Mouse (Mus musculus): Measurements from ENCODE around the gene Ulk4. TPM values are rescaled to one million over a fixed set of nuclear protein-coding genes. Genes with fewer than 3 reads are reported as not detected.
A peak's percentile ranks its signal among the peaks of the same experiment; 100 is the strongest.
"Not testable (repeated sequence)": the region's sequence is repeated elsewhere in the genome, so short reads cannot be mapped to it uniquely, and the experiment has no call there.

The Ulk4 gene
- polyA plus RNA-seq, 1 experiment from 2014 or later: 65.6 TPM

DNA sequence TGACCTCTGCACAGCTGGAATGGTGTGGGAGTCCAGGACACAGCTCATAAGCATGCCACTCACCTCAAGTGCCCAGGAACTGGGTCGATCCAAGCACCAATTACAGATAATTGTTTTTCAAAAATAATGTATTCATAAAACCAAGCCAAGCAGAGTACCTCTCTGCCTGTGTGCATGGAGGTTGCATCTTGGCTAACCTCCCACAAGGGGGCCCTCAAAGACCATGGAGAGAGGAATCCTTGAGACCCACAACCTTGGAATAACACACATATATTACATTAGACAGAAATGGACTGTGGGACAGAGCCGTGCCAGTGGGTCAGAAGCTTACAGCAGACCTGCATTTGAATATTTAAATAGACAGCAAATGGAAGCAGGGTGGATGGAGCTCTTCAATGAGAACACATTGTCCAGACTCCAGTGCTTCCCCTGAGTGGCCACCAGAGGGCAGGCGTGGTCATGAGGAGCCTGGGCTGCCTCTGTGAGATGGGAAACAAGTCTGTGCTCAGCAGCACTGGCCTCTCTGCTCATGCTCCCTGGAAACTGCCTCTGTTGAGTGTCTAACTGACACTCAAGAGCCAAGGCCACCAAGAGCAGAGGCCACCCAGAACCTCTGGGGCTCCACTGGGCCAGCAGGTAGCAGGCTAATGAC is 61.5 kb downstream of the Ulk4 start:
- Histone ChIP-seq H3K4me1 (replicated peaks; ENCODE audit: control insufficient read depth, insufficient read depth, low read length) (no peaks in the 10 kb centered on the region), H3K4me3 (replicated peaks; ENCODE audit: low read length) (no peak overlapping the region), H3K4me2 (replicated peaks) (no peak overlapping the region), H3K9ac (no peak overlapping the region), H3K27me3 (ENCODE audit: control insufficient read depth, insufficient read depth, low read length) (no peaks in the 10 kb centered on the region), H3K36me3 (replicated peaks; ENCODE audit: control insufficient read depth, insufficient read depth) (no peaks in the 10 kb centered on the region), H3K9me3 (ENCODE audit: control insufficient read depth, low read length) (no peaks in the 10 kb centered on the region), H3K27ac (no peak overlapping the region)
- peak; percentile 76 for DNase-seq (ENCODE audit: low spot score)
- peak; percentile 55; the same call in 1 of the 2 replicates for ATAC-seq (ENCODE audit: low FRiP score)
- 36% methylated on average over 3 of the region's 3 CpGs for WGBS

- Histone ChIP-seq H3K4me3 (replicated peaks; ENCODE audit: low read length) (no peak overlapping the region), H3K9me3 (ENCODE audit: control insufficient read depth, low read length) (peaks cover 8% of the 10 kb centered on the region; the same call in 1 of the 2 replicates), H3K9ac (no peak overlapping the region), H3K36me3 (replicated peaks; ENCODE audit: control insufficient read depth, insufficient read depth) (no peaks in the 10 kb centered on the region; the same call in 1 of the 2 replicates), H3K4me1 (replicated peaks; ENCODE audit: control insufficient read depth, insufficient read depth, low read length) (no peaks in the 10 kb centered on the region), H3K4me2 (replicated peaks) (no peak overlapping the region), H3K27ac (no peak overlapping the region), H3K27me3 (ENCODE audit: control insufficient read depth, insufficient read depth, low read length) (no peaks in the 10 kb centered on the region)
- DNase-seq (ENCODE audit: low spot score) (no peak), ATAC-seq (ENCODE audit: low FRiP score) (no peak)
- WGBS: 68% methylated on average over 3 of the region's 3 CpGs
Observed at GRCm38 (mm10) chr9:121212322-121212721, 64.7 kb downstream of the Ulk4 start.

DNA sequence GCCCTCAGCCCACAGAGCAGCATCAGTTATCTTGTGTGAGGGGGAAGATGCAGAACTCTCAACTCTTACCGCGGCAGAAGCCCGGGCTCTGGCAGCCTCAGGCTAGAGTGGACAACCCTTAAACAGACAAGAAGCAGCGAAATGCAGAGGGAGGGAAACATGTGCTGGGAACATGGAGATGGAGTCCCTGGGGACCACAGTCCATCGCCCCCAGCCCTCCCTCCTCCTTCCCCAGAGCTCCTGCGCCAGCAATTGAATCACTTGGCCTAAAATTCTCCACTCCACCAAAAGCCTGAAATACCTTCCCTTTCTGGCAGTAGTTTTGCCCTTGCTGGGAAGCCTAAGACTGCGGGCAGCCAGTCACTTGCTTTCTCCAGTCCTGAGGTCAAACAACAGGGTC is 72.0 kb downstream of the Ulk4 start:
- 55% methylated on average over 7 of the region's 7 CpGs for WGBS

DNA sequence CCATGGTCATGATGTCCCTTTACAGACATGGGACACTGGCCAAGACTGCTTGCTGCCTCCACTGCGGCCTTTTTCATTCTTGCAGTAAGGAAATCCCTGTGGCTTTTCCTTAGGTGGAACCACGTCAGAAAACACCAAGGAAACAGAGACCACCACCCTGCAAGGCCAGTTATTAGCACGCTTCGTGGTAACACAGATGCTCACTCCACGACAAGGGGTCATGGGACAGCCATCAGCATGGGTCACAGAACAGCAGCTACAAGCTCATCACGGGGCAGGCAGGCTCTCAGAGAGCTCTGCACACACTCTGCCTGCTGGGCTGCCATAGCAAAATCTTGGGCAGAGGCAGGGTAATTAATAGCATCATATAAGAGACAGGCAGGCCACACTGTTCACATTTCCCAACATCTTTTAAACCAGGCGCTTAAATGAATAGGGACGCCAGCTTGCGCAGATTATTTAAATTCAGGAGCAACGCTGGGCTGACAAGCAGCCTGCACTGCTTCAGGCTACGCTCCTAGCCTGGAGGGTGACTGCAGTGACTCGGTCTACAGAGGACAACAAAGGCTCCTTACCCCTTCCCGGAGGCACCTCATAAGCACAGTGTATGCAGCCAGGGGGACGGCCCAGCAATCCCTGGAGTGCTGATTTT is 72.7 kb downstream of the Ulk4 start:
- Histone ChIP-seq H3K27ac (0 out of 2 replicates have a peak overlapping the region, but pooled peaks have one; percentile 41), H3K27me3 (ENCODE audit: control insufficient read depth, insufficient read depth, low read length) (no peaks in the 10 kb centered on the region), H3K9ac (no peak overlapping the region), H3K4me3 (replicated peaks; ENCODE audit: low read length) (no peak overlapping the region), H3K9me3 (ENCODE audit: control insufficient read depth, low read length) (peaks cover 6% of the 10 kb centered on the region; the same call in 1 of the 2 replicates), H3K4me2 (replicated peaks) (no peak overlapping the region), H3K4me1 (replicated peaks; ENCODE audit: control insufficient read depth, insufficient read depth, low read length) (0 out of 2 replicates have a peak, but pooled peaks cover 5% of the 10 kb centered on the region), H3K36me3 (replicated peaks; ENCODE audit: control insufficient read depth, insufficient read depth) (no peaks in the 10 kb centered on the region; the same call in 1 of the 2 replicates)
- ATAC-seq (ENCODE audit: low FRiP score) (no peak), DNase-seq (ENCODE audit: low spot score) (no peak)
- WGBS: 58% methylated on average over 14 of the region's 14 CpGs

More for the DNA sequence above, 72.0 kb downstream of the Ulk4 start:
- H3K4me2 ChIP-seq (replicated peaks): no peak overlapping the region
- 0 out of 2 replicates have a peak, but pooled peaks cover 5% of the 10 kb centered on the region for H3K4me1 ChIP-seq (replicated peaks; ENCODE audit: control insufficient read depth, insufficient read depth, low read length)
- DNase-seq (ENCODE audit: low spot score): no peak
- no peak overlapping the region for H3K4me3 ChIP-seq (replicated peaks; ENCODE audit: low read length)
- no peaks in the 10 kb centered on the region; the same call in 1 of the 2 replicates for H3K36me3 ChIP-seq (replicated peaks; ENCODE audit: control insufficient read depth, insufficient read depth)
- no peak overlapping the region for H3K27ac ChIP-seq
- H3K9ac ChIP-seq: no peak overlapping the region
- H3K27me3 ChIP-seq (ENCODE audit: control insufficient read depth, insufficient read depth, low read length): no peaks in the 10 kb centered on the region
- ATAC-seq (ENCODE audit: low FRiP score): no peak
- H3K9me3 ChIP-seq (ENCODE audit: control insufficient read depth, low read length): peaks cover 8% of the 10 kb centered on the region; the same call in 1 of the 2 replicates

DNA sequence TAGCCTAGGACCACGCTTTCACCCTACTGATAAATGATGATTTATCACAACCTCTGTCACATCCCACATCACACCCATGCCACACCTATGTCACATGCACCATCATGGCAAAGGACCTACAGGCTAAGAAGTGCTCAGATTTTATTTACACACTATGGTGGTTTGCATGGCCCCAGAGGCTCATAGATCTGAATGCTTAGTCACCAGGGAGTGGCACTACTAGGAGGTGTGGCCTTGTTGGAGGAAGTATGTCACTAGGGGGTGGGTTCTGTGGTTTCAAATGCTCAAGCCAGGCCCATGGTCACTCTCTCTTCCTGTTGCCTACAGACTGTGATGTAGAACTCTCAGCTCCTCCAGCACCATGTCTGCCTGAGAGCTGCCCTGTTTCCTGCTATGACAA is 73.3 kb downstream of the Ulk4 start:
- Histone ChIP-seq H3K36me3 (replicated peaks; ENCODE audit: control insufficient read depth, insufficient read depth) (no peaks in the 10 kb centered on the region; the same call in 1 of the 2 replicates), H3K4me2 (replicated peaks) (no peak overlapping the region), H3K9ac (no peak overlapping the region), H3K27me3 (ENCODE audit: control insufficient read depth, insufficient read depth, low read length) (no peaks in the 10 kb centered on the region), H3K9me3 (ENCODE audit: control insufficient read depth, low read length) (0 out of 2 replicates have a peak, but pooled peaks cover 1% of the 10 kb centered on the region), H3K27ac (no peak overlapping the region), H3K4me1 (replicated peaks; ENCODE audit: control insufficient read depth, insufficient read depth, low read length) (0 out of 2 replicates have a peak, but pooled peaks cover 5% of the 10 kb centered on the region), H3K4me3 (replicated peaks; ENCODE audit: low read length) (no peak overlapping the region)
- DNase-seq (ENCODE audit: low spot score) (no peak), ATAC-seq (ENCODE audit: low FRiP score) (no peak)
- WGBS: 100% methylated on average over 1 of the region's 1 CpGs

- not testable (repeated sequence) for ATAC-seq (ENCODE audit: low FRiP score); DNase-seq (ENCODE audit: low spot score)
- 93% methylated on average over 5 of the region's 5 CpGs for WGBS
Observed at GRCm38 (mm10) chr9:121199146-121199685, 77.8 kb downstream of the Ulk4 start.

GRCm38 (mm10) chr9:121196473-121196872 is 80.5 kb downstream of the Ulk4 start:
- Histone ChIP-seq H3K27ac (no peak overlapping the region), H3K4me1 (replicated peaks; ENCODE audit: control insufficient read depth, insufficient read depth, low read length) (no peaks in the 10 kb centered on the region), H3K9ac (no peak overlapping the region), H3K4me3 (replicated peaks; ENCODE audit: low read length) (no peak overlapping the region), H3K4me2 (replicated peaks) (no peak overlapping the region), H3K9me3 (ENCODE audit: control insufficient read depth, low read length) (peaks cover 26% of the 10 kb centered on the region), H3K36me3 (replicated peaks; ENCODE audit: control insufficient read depth, insufficient read depth) (no peaks in the 10 kb centered on the region), H3K27me3 (ENCODE audit: control insufficient read depth, insufficient read depth, low read length) (no peaks in the 10 kb centered on the region)
- ATAC-seq (ENCODE audit: low FRiP score) (no peak), DNase-seq (ENCODE audit: low spot score) (no peak)
- WGBS: 88% methylated on average over 9 of the region's 9 CpGs

More at GRCm38 (mm10) chr9:121199146-121199685, 77.8 kb downstream of the Ulk4 start:
- H3K4me2 ChIP-seq (replicated peaks); H3K4me3 ChIP-seq (replicated peaks; ENCODE audit: low read length); H3K27me3 ChIP-seq (ENCODE audit: control insufficient read depth, insufficient read depth, low read length); H3K9ac ChIP-seq; H3K27ac ChIP-seq; H3K36me3 ChIP-seq (replicated peaks; ENCODE audit: control insufficient read depth, insufficient read depth); H3K4me1 ChIP-seq (replicated peaks; ENCODE audit: control insufficient read depth, insufficient read depth, low read length): not testable (repeated sequence)
- peaks cover 14% of the 10 kb centered on the region for H3K9me3 ChIP-seq (ENCODE audit: control insufficient read depth, low read length)

DNA sequence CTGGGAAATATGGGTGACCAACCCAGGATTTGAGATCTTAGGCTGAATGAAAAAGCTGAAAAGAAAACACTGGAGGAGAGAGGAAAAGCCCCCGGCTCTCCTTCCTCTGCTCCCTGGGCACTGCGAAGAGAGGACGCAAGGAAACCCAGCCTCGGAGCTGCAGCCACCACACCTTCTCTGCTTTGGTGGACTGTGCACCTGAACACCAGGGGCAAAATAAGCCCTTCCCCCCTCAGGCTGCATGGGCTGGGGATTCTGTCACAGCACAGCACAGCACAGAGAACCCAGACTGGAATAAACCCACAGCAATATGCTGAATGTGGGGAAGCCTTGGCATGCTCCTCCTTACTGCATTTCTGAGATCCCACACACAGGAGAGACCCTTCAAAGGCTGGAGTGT is 81.9 kb downstream of the Ulk4 start:
- WGBS: 100% methylated on average over 4 of the region's 4 CpGs
- Histone ChIP-seq H3K4me2 (replicated peaks) (no peak overlapping the region), H3K4me3 (replicated peaks; ENCODE audit: low read length) (no peak overlapping the region), H3K27me3 (ENCODE audit: control insufficient read depth, insufficient read depth, low read length) (no peaks in the 10 kb centered on the region), H3K4me1 (replicated peaks; ENCODE audit: control insufficient read depth, insufficient read depth, low read length) (no peaks in the 10 kb centered on the region), H3K9ac (no peak overlapping the region), H3K27ac (no peak overlapping the region), H3K9me3 (ENCODE audit: control insufficient read depth, low read length) (peaks cover 26% of the 10 kb centered on the region), H3K36me3 (replicated peaks; ENCODE audit: control insufficient read depth, insufficient read depth) (no peaks in the 10 kb centered on the region)
- DNase-seq (ENCODE audit: low spot score) (no peak), ATAC-seq (ENCODE audit: low FRiP score) (no peak)

- no peaks in the 10 kb centered on the region for H3K4me1 ChIP-seq (replicated peaks; ENCODE audit: control insufficient read depth, insufficient read depth, low read length)
- ATAC-seq (ENCODE audit: low FRiP score): no peak
- WGBS: 96% methylated on average over 26 of the region's 26 CpGs
- no peak overlapping the region for H3K4me3 ChIP-seq (replicated peaks; ENCODE audit: low read length)
- no peak overlapping the region for H3K9ac ChIP-seq
- no peaks in the 10 kb centered on the region for H3K36me3 ChIP-seq (replicated peaks; ENCODE audit: control insufficient read depth, insufficient read depth)
- H3K27me3 ChIP-seq (ENCODE audit: control insufficient read depth, insufficient read depth, low read length): no peaks in the 10 kb centered on the region
- H3K27ac ChIP-seq: no peak overlapping the region
- H3K9me3 ChIP-seq (ENCODE audit: control insufficient read depth, low read length): peaks cover 26% of the 10 kb centered on the region
- no peak for DNase-seq (ENCODE audit: low spot score)
- H3K4me2 ChIP-seq (replicated peaks): no peak overlapping the region
Observed at GRCm38 (mm10) chr9:121192601-121193370, 84.2 kb downstream of the Ulk4 start.

Data from hindbrain, embryonic 14.5 days (tissue).